Mouse (Mus musculus): Measurements from ENCODE around the gene Hist3h2ba. TPM values are rescaled to one million over a fixed set of nuclear protein-coding genes. Genes with fewer than 3 reads are reported as not detected.
A peak's percentile ranks its signal among the peaks of the same experiment; 100 is the strongest.

Gene Hist3h2ba
- polyA plus RNA-seq, 1 experiment: 726 TPM

- DNase-seq (ENCODE audit: low read depth): peak; percentile 53
- TF ChIP-seq POLR2A (IDR thresholded peaks at IDR 0.05; ENCODE audit: borderline replicate concordance, extremely low read depth, insufficient read depth, insufficient read length, poor library complexity, severe bottlenecking): no peak
- peak; percentile 23; the same call in 1 of the 2 replicates for TF ChIP-seq CTCF (IDR thresholded peaks at IDR 0.05; ENCODE audit: borderline replicate concordance, extremely low read depth, insufficient read depth, insufficient read length)
These were observed 45.7 kb downstream of the Hist3h2ba start for GRCm38 (mm10) chr11:58994337-58994826.

- TF ChIP-seq CTCF (IDR thresholded peaks at IDR 0.05; ENCODE audit: borderline replicate concordance, extremely low read depth, insufficient read depth, insufficient read length) (no peak), POLR2A (IDR thresholded peaks at IDR 0.05; ENCODE audit: borderline replicate concordance, extremely low read depth, insufficient read depth, insufficient read length, poor library complexity, severe bottlenecking) (no peak)
- no peak for DNase-seq (ENCODE audit: low read depth)
These were observed 46.5 kb downstream of the Hist3h2ba start for GRCm38 (mm10) chr11:58995061-58995806.

GRCm38 (mm10) chr11:58995807-58996370 is 47.2 kb downstream of the Hist3h2ba start:
- no peak for DNase-seq (ENCODE audit: low read depth)
- TF ChIP-seq CTCF (IDR thresholded peaks at IDR 0.05; ENCODE audit: borderline replicate concordance, extremely low read depth, insufficient read depth, insufficient read length) (no peak), POLR2A (IDR thresholded peaks at IDR 0.05; ENCODE audit: borderline replicate concordance, extremely low read depth, insufficient read depth, insufficient read length, poor library complexity, severe bottlenecking) (no peak)

GRCm38 (mm10) chr11:58997541-58997940 is 48.8 kb downstream of the Hist3h2ba start:
- TF ChIP-seq CTCF (IDR thresholded peaks at IDR 0.05; ENCODE audit: borderline replicate concordance, extremely low read depth, insufficient read depth, insufficient read length) (no peak), POLR2A (IDR thresholded peaks at IDR 0.05; ENCODE audit: borderline replicate concordance, extremely low read depth, insufficient read depth, insufficient read length, poor library complexity, severe bottlenecking) (no peak)
- no peak for DNase-seq (ENCODE audit: low read depth)

Other genes with a start within 250 kb of the Hist3h2ba start
- 0.10 TPM in 1 of 2 replicates, not detected in the other for gene Olfr319, start 249.8 kb upstream of the Hist3h2ba start, polyA plus RNA-seq (2012; rRNA removed)
- gene Olfr318, start 224.9 kb upstream of the Hist3h2ba start, polyA plus RNA-seq (2012; rRNA removed): not detected in 2 replicates
- gene Olfr317, start 209.7 kb upstream of the Hist3h2ba start, polyA plus RNA-seq (2012; rRNA removed): 0.20 and 0.27 TPM in 2 replicates
- gene Olfr316, start 196.2 kb upstream of the Hist3h2ba start, polyA plus RNA-seq (2012; rRNA removed): not detected in 2 replicates
- not detected in 2 replicates for gene Olfr315, start 175.7 kb upstream of the Hist3h2ba start, polyA plus RNA-seq (2012; rRNA removed)
- gene Olfr314, start 166.0 kb upstream of the Hist3h2ba start, polyA plus RNA-seq (2012; rRNA removed): not detected in 2 replicates
- gene Fam183b, start 147.0 kb upstream of the Hist3h2ba start, polyA plus RNA-seq (2012; rRNA removed): 1.1 and 2.4 TPM in 2 replicates
- gene Olfr313, start 133.9 kb upstream of the Hist3h2ba start, polyA plus RNA-seq (2012; rRNA removed): not detected in 2 replicates
- not detected in 2 replicates for gene Olfr312, start 119.7 kb upstream of the Hist3h2ba start, polyA plus RNA-seq (2012; rRNA removed)
- gene Olfr311, start 109.7 kb upstream of the Hist3h2ba start, polyA plus RNA-seq (2012; rRNA removed): 0.06 TPM in 1 of 2 replicates, not detected in the other
- gene Gm12258, start 101.8 kb upstream of the Hist3h2ba start, polyA plus RNA-seq (2012; rRNA removed): 22.2 and 28.2 TPM in 2 replicates
- gene 2810021J22Rik, start 81.7 kb upstream of the Hist3h2ba start, polyA plus RNA-seq (2012; rRNA removed): 8.7 and 10.0 TPM in 2 replicates
- 4.2 and 6.0 TPM in 2 replicates for gene Zfp39, start 44.7 kb upstream of the Hist3h2ba start, polyA plus RNA-seq (2012; rRNA removed)
- gene Btnl10, start 31.0 kb upstream of the Hist3h2ba start, polyA plus RNA-seq (2012; rRNA removed): 0.01 and 0.04 TPM in 2 replicates
- gene Rnf187, start 10.0 kb upstream of the Hist3h2ba start, polyA plus RNA-seq (2012; rRNA removed): 664 and 715 TPM in 2 replicates
- 120 and 164 TPM in 2 replicates for gene Hist3h2a, start 5.8 kb downstream of the Hist3h2ba start, polyA plus RNA-seq (2012; rRNA removed)
- gene Trim17, start 5.8 kb downstream of the Hist3h2ba start, polyA plus RNA-seq (2012; rRNA removed): 2.1 and 2.2 TPM in 2 replicates
- gene Trim11, start 29.2 kb downstream of the Hist3h2ba start, polyA plus RNA-seq (2012; rRNA removed): 25.8 and 30.6 TPM in 2 replicates
- gene Obscn, start 187.5 kb downstream of the Hist3h2ba start, polyA plus RNA-seq (2012; rRNA removed): 0.77 and 1.4 TPM in 2 replicates
- gene Iba57, start 214.8 kb downstream of the Hist3h2ba start, polyA plus RNA-seq (2012; rRNA removed): 7.8 and 8.5 TPM in 2 replicates
- 0.87 and 1.1 TPM in 2 replicates for gene Gjc2, start 234.3 kb downstream of the Hist3h2ba start, polyA plus RNA-seq (2012; rRNA removed)
- 145 and 172 TPM in 2 replicates for gene Guk1, start 243.3 kb downstream of the Hist3h2ba start, polyA plus RNA-seq (2012; rRNA removed)